Mouse (Mus musculus): ENCODE measurements at regions not wholly inside any gene's neighbourhood (a gene's known extent, or its start where the extent isn't known, plus 50 kb on each side); places are given as distances from the start of the nearest gene placed in this dataset.

DNA sequence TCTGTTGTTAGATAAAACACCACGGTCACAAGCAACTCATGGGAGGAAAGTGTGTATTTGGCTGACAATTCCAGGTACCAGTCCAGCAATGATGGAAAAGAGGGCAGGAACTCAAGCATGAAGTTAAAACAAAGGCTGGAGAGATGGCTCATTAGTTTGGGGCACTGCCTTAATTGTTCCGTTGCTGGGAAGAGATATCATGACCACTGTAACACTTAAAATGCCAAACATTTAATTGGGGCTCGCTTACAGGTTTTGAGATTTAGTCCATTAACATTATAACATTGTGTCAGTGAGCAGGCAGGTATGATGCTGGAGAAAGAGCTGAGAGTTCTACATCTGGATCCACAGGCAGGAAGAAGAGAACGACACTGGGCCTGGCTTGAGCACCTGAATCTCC is 782.0 kb upstream of the Celf2 start:
- no peak for DNase-seq

DNA sequence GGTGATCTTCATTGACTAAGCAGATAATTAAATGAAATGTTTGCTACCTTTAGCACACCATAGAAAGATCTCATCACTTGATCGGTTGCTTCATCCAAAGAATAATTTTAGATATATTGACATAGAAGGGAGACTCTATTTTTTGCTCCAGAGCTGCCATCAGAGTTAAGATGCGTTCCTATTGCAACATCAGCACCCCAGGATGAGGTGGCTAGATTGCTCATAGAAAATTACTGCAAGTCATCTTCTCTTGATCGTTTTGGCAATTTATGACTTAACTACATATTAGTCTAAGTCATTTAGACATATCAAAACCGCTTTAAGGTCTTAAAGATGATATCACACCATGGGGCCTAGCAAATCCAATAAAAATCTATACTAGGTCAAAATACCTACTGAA is 778.0 kb upstream of the Celf2 start:
- no peak for DNase-seq

GRCm38 (mm10) chr2:8276127-8276773 is 766.9 kb upstream of the Celf2 start:
- no peak for DNase-seq
